Mouse (Mus musculus): ENCODE measurements around the gene Kirrel. TPM values are rescaled to one million over a fixed set of nuclear protein-coding genes. Genes with fewer than 3 reads are reported as not detected.

Gene Kirrel
- polyA plus RNA-seq, 1 experiment from 2014 or later: 11.7 TPM

- no peak for DNase-seq (ENCODE audit: low spot score)
- no peaks in the 10 kb centered on the region for H3K27me3 ChIP-seq (ENCODE audit: insufficient read depth, low read length)
Observed at GRCm38 (mm10) chr3:87079751-87080150, 94.8 kb downstream of the Kirrel start.

GRCm38 (mm10) chr3:87079301-87079700, 95.2 kb downstream of the Kirrel start:
- peaks cover 25% of the 10 kb centered on the region for H3K36me3 ChIP-seq (ENCODE audit: insufficient read depth, low read length)
- H3K27me3 ChIP-seq (ENCODE audit: insufficient read depth, low read length): no peaks in the 10 kb centered on the region
- no peak overlapping the region for H3K27ac ChIP-seq
- no peak overlapping the region for H3K4me2 ChIP-seq (ENCODE audit: low read length)
- 82% methylated on average over 7 of the region's 7 CpGs for WGBS
- no peaks in the 10 kb centered on the region for H3K4me1 ChIP-seq (replicated peaks; ENCODE audit: insufficient read depth, low read length)
- TF ChIP-seq CTCF (IDR thresholded peaks at IDR 0.05; ENCODE audit: low read depth): no peak
- H3K9ac ChIP-seq (ENCODE audit: low read depth, low read length): no peak overlapping the region
- DNase-seq (ENCODE audit: low spot score): no peak
- no peak for ATAC-seq (replicated peaks; ENCODE audit: low FRiP score, low read depth)
- H3K9me3 ChIP-seq (replicated peaks; ENCODE audit: low read length): no peaks in the 10 kb centered on the region
- H3K4me3 ChIP-seq (replicated peaks; ENCODE audit: low read depth, low read length): no peak overlapping the region

More at GRCm38 (mm10) chr3:87079751-87080150, 94.8 kb downstream of the Kirrel start:
- Histone ChIP-seq H3K9me3 (replicated peaks; ENCODE audit: low read length) (no peaks in the 10 kb centered on the region), H3K4me2 (ENCODE audit: low read length) (no peak overlapping the region), H3K4me1 (replicated peaks; ENCODE audit: insufficient read depth, low read length) (no peaks in the 10 kb centered on the region), H3K27ac (no peak overlapping the region), H3K9ac (ENCODE audit: low read depth, low read length) (no peak overlapping the region), H3K4me3 (replicated peaks; ENCODE audit: low read depth, low read length) (no peak overlapping the region), H3K36me3 (ENCODE audit: insufficient read depth, low read length) (peaks cover 29% of the 10 kb centered on the region)
- no peak for ATAC-seq (replicated peaks; ENCODE audit: low FRiP score, low read depth)
- 75% methylated on average over 4 of the region's 4 CpGs for WGBS
- TF ChIP-seq CTCF (IDR thresholded peaks at IDR 0.05; ENCODE audit: low read depth): no peak

- TF ChIP-seq CTCF (IDR thresholded peaks at IDR 0.05; ENCODE audit: low read depth): no peak
- no peak for DNase-seq (ENCODE audit: low spot score)
- H3K36me3 ChIP-seq (ENCODE audit: insufficient read depth, low read length): 0 out of 2 replicates have a peak, but pooled peaks cover 8% of the 10 kb centered on the region
- H3K4me2 ChIP-seq (ENCODE audit: low read length): no peak overlapping the region
- H3K27me3 ChIP-seq (ENCODE audit: insufficient read depth, low read length): no peaks in the 10 kb centered on the region
- no peaks in the 10 kb centered on the region for H3K4me1 ChIP-seq (replicated peaks; ENCODE audit: insufficient read depth, low read length)
- no peaks in the 10 kb centered on the region for H3K9me3 ChIP-seq (replicated peaks; ENCODE audit: low read length)
- 61% methylated on average over 9 of the region's 9 CpGs for WGBS
- H3K27ac ChIP-seq: no peak overlapping the region
- H3K4me3 ChIP-seq (replicated peaks; ENCODE audit: low read depth, low read length): no peak overlapping the region
- H3K9ac ChIP-seq (ENCODE audit: low read depth, low read length): no peak overlapping the region
- no peak for ATAC-seq (replicated peaks; ENCODE audit: low FRiP score, low read depth)
Observed at GRCm38 (mm10) chr3:87077681-87078080, 96.9 kb downstream of the Kirrel start.

- H3K4me1 ChIP-seq (replicated peaks; ENCODE audit: insufficient read depth, low read length): no peaks in the 10 kb centered on the region
- ATAC-seq (replicated peaks; ENCODE audit: low FRiP score, low read depth) (no peak), DNase-seq (ENCODE audit: low spot score) (no peak)
- H3K9me3 ChIP-seq (replicated peaks; ENCODE audit: low read length): no peaks in the 10 kb centered on the region
- no peak overlapping the region for H3K4me2 ChIP-seq (ENCODE audit: low read length)
- no peak overlapping the region for H3K9ac ChIP-seq (ENCODE audit: low read depth, low read length)
- WGBS: 72% methylated on average over 5 of the region's 5 CpGs
- H3K4me3 ChIP-seq (replicated peaks; ENCODE audit: low read depth, low read length): no peak overlapping the region
- H3K36me3 ChIP-seq (ENCODE audit: insufficient read depth, low read length): 0 out of 2 replicates have a peak, but pooled peaks cover 3% of the 10 kb centered on the region
- TF ChIP-seq CTCF (IDR thresholded peaks at IDR 0.05; ENCODE audit: low read depth): no peak
- H3K27ac ChIP-seq: no peak overlapping the region
- H3K27me3 ChIP-seq (ENCODE audit: insufficient read depth, low read length): no peaks in the 10 kb centered on the region
Observed at GRCm38 (mm10) chr3:87076899-87077298, 97.6 kb downstream of the Kirrel start.

GRCm38 (mm10) chr3:87076161-87076560, 98.4 kb downstream of the Kirrel start:
- DNase-seq (ENCODE audit: low spot score) (no peak), ATAC-seq (replicated peaks; ENCODE audit: low FRiP score, low read depth) (no peak)
- Histone ChIP-seq H3K27me3 (ENCODE audit: insufficient read depth, low read length) (no peaks in the 10 kb centered on the region), H3K4me2 (ENCODE audit: low read length) (no peak overlapping the region), H3K4me3 (replicated peaks; ENCODE audit: low read depth, low read length) (no peak overlapping the region), H3K9ac (ENCODE audit: low read depth, low read length) (no peak overlapping the region), H3K27ac (no peak overlapping the region), H3K9me3 (replicated peaks; ENCODE audit: low read length) (no peaks in the 10 kb centered on the region), H3K36me3 (ENCODE audit: insufficient read depth, low read length) (no peaks in the 10 kb centered on the region), H3K4me1 (replicated peaks; ENCODE audit: insufficient read depth, low read length) (no peaks in the 10 kb centered on the region)
- no peak for TF ChIP-seq CTCF (IDR thresholded peaks at IDR 0.05; ENCODE audit: low read depth)
- 87% methylated on average over 7 of the region's 7 CpGs for WGBS

GRCm38 (mm10) chr3:87072612-87073515, 101.7 kb downstream of the Kirrel start:
- no peak for TF ChIP-seq CTCF (IDR thresholded peaks at IDR 0.05; ENCODE audit: low read depth)
- Histone ChIP-seq H3K9me3 (replicated peaks; ENCODE audit: low read length) (no peaks in the 10 kb centered on the region), H3K4me2 (ENCODE audit: low read length) (no peak overlapping the region), H3K4me3 (replicated peaks; ENCODE audit: low read depth, low read length) (no peak overlapping the region), H3K9ac (ENCODE audit: low read depth, low read length) (no peak overlapping the region), H3K36me3 (ENCODE audit: insufficient read depth, low read length) (no peaks in the 10 kb centered on the region), H3K27me3 (ENCODE audit: insufficient read depth, low read length) (no peaks in the 10 kb centered on the region), H3K27ac (no peak overlapping the region), H3K4me1 (replicated peaks; ENCODE audit: insufficient read depth, low read length) (no peaks in the 10 kb centered on the region)
- 52% methylated on average over 13 of the region's 13 CpGs for WGBS
- ATAC-seq (replicated peaks; ENCODE audit: low FRiP score, low read depth): no peak
- no peak for DNase-seq (ENCODE audit: low spot score)

All from kidney, postnatal 0 days (tissue).